Mouse (Mus musculus) intestine, postnatal 0 days (tissue): ENCODE data around the gene Rora. TPM values are rescaled to one million over a fixed set of nuclear protein-coding genes. Genes with fewer than 3 reads are reported as not detected.

Experiments
- ATAC-seq: fragments of 200-750 bp; cut with Nextera tagmentation; 2 replicates; pipeline ENCODE4 v1.8.0; 2017; ENCODE audit warnings: mild to moderate bottlenecking, moderate TSS enrichment, moderate library complexity
- H3K27ac ChIP-seq: fragments of 300-500 bp; sonication (generic); 2 replicates; pipeline ENCODE4 v1.5.1; 2014; ENCODE audit warnings: mild to moderate bottlenecking, low read depth, low read length, moderate library complexity
- H3K27me3 ChIP-seq: fragments of 300-500 bp; sonication (generic); replicated peaks from 2 replicates; pipeline ENCODE4 v1.6.1; 2014; ENCODE audit warnings: low read length, mixed read lengths; ENCODE audit not compliant: control insufficient read depth, insufficient read depth
- H3K36me3 ChIP-seq: fragments of 300-500 bp; sonication (generic); 2 replicates; pipeline ENCODE4 v1.6.1; 2014; ENCODE audit warnings: mild to moderate bottlenecking, moderate library complexity; ENCODE audit not compliant: control insufficient read depth, insufficient read depth
- H3K4me1 ChIP-seq: fragments of 300-500 bp; sonication (generic); replicated peaks from 2 replicates; pipeline ENCODE4 v1.6.1; 2014; ENCODE audit warnings: antibody characterized with exemption, low read length, mixed read lengths; ENCODE audit not compliant: control insufficient read depth, insufficient read depth
- H3K4me2 ChIP-seq: fragments of 300-500 bp; sonication (generic); replicated peaks from 2 replicates; pipeline ENCODE4 v1.6.1; 2014; ENCODE audit warnings: low read depth, mild to moderate bottlenecking, moderate library complexity
- H3K4me3 ChIP-seq: fragments of 300-500 bp; sonication (generic); 2 replicates; pipeline ENCODE4 v1.5.1; 2014; ENCODE audit warnings: low read depth, low read length
- H3K9ac ChIP-seq: fragments of 300-500 bp; sonication (generic); 2 replicates; pipeline ENCODE4 v1.6.1; 2014; ENCODE audit warnings: mild to moderate bottlenecking, low read depth, low read length
- H3K9me3 ChIP-seq: fragments of 300-500 bp; sonication (generic); 2 replicates; pipeline ENCODE4 v1.6.1; 2016; ENCODE audit warnings: mixed run types; ENCODE audit not compliant: control insufficient read depth
- CTCF ChIP-seq: sonication (generic); IDR thresholded peaks from 2 replicates; pipeline ENCODE4 v1.5.1; 2016; ENCODE audit warnings: low read depth, mild to moderate bottlenecking, control low read depth, antibody characterized with exemption, moderate library complexity
- WGBS: fragments of 180-500 bp; shearing (Covaris S2); extraction: QIAGEN DNeasy Blood & Tissue Kit; methylation state at CpG from one replicate; pipeline ENCODE4 v1.1.7; 2014; 5-methylcytosine and 5-hydroxymethylcytosine counted together
- polyA plus RNA-seq: library from polyadenylated mRNA; unstranded; fragments of >200 nt; fragmentation: Nextera tagmentation; extraction: Ambion mirVana; gene quantifications from 2 replicates; pipeline ENCODE4 v1.2.1, GENCODE M21; 2015

The Rora gene
- polyA plus RNA-seq, 1 experiment from 2014 or later: 4.7 TPM

DNA sequence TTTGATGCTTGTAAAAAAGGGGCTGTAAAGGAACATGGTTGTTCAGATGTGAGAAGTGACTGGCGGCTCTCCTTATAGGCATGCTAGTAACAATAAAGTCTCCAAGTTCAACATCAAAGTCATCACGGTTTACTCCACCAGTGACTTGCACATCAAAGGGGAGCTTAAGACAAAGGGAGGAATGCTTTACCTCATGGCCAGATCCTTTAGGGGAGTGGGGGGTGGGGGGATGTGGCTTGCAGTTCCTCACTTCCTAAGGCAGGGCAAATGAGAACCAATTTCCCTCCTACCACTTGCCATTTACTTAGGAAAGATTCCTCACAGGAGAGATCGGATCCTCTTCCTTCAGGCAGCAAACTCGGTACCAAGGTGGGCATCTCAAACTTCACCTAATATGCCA is 648.4 kb downstream of the Rora start:
- no peak for TF ChIP-seq CTCF
- no peaks in the 10 kb centered on the region for H3K27me3 ChIP-seq
- no peak for ATAC-seq
- H3K9me3 ChIP-seq: no peaks in the 10 kb centered on the region
- 33% methylated on average over 4 of the region's 4 CpGs for WGBS
- H3K4me2 ChIP-seq: no peak overlapping the region
- no peak overlapping the region for H3K9ac ChIP-seq
- no peak overlapping the region for H3K4me3 ChIP-seq
- H3K36me3 ChIP-seq: no peaks in the 10 kb centered on the region
- no peak overlapping the region for H3K27ac ChIP-seq
- no peaks in the 10 kb centered on the region for H3K4me1 ChIP-seq

DNA sequence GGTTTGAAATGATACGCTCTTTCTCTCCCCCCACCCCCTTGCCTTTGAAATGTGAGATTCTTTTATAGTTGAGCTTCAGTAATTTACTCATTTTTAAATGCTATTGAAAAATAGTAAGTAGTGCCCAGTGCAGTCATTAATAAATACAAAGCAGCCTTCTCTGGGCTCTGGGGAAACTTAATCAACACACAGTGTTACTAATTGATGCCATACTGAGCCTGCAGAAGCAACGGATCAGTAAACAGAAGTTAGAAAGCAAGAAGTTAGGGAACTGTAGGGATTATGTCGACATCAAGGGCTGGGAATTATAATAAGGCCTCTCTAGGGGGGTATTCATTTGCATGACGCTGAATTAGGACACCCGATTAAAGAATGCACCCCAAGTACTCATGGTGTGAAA is 649.3 kb downstream of the Rora start:
- H3K36me3 ChIP-seq: no peaks in the 10 kb centered on the region
- ATAC-seq: no peak
- WGBS: 58% methylated on average over 5 of the region's 5 CpGs
- H3K9ac ChIP-seq: no peak overlapping the region
- no peak overlapping the region for H3K4me2 ChIP-seq
- no peak overlapping the region for H3K4me3 ChIP-seq
- no peak for TF ChIP-seq CTCF
- H3K27me3 ChIP-seq: no peaks in the 10 kb centered on the region
- no peak overlapping the region for H3K27ac ChIP-seq
- no peaks in the 10 kb centered on the region for H3K9me3 ChIP-seq
- no peaks in the 10 kb centered on the region for H3K4me1 ChIP-seq

DNA sequence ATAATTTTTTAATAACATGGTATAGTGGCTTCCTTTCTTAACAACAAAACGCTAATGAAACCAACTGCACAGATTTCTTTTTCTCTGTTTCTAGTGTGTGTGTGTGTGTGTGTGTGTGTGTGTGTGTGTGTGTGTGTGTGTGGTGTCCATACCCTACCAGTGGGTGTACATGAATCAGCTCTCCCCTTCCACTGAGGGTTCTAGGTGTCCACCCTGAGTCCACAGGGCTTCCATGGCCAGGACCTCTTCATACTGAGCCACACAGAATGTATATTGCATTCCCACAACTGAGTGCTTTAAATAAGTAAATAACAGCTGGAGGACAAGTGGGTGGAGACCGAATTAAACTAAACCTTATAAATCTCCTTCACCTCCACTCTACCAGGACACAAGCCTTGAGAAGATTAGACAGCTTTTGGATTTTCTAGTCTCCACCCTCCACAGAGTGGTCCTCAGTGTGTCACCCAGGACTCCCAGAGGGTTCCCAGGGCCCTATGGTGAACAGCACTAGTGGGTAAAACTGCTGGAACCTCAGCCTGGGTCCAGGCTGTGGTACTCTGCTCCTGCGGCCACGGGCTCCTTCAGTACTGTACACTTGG is 649.9 kb downstream of the Rora start:
- Histone ChIP-seq H3K9me3 (no peaks in the 10 kb centered on the region), H3K4me2 (no peak overlapping the region), H3K4me1 (no peaks in the 10 kb centered on the region), H3K27me3 (no peaks in the 10 kb centered on the region), H3K4me3 (no peak overlapping the region), H3K9ac (no peak overlapping the region), H3K36me3 (no peaks in the 10 kb centered on the region), H3K27ac (no peak overlapping the region)
- no peak for TF ChIP-seq CTCF
- ATAC-seq: no peak
- WGBS: 74% methylated on average over 4 of the region's 4 CpGs

DNA sequence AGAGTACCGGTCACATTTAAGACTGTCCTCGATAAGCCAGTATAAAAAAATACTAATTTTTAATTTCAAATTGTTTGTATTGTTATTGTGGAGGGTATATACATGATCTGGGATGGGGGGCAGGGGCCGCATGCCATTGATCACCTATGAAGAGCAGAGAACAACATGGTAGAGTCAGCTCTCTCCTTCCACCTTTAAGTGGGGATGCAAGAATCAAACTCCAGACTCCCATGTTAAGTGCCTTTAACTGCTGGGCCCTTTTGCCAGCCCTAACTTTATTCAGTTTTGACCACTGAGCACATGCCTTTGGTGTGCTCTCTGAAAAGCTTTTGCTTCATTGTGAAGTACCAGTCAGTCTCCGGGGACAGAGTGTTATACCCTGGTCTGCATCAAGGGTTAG is 650.4 kb downstream of the Rora start:
- H3K4me1 ChIP-seq: no peaks in the 10 kb centered on the region
- H3K4me3 ChIP-seq: no peak overlapping the region
- no peak overlapping the region for H3K27ac ChIP-seq
- no peak overlapping the region for H3K9ac ChIP-seq
- no peak for ATAC-seq
- H3K36me3 ChIP-seq: no peaks in the 10 kb centered on the region
- no peak for TF ChIP-seq CTCF
- H3K4me2 ChIP-seq: no peak overlapping the region
- no peaks in the 10 kb centered on the region for H3K27me3 ChIP-seq
- 96% methylated on average over 4 of the region's 4 CpGs for WGBS
- no peaks in the 10 kb centered on the region for H3K9me3 ChIP-seq

DNA sequence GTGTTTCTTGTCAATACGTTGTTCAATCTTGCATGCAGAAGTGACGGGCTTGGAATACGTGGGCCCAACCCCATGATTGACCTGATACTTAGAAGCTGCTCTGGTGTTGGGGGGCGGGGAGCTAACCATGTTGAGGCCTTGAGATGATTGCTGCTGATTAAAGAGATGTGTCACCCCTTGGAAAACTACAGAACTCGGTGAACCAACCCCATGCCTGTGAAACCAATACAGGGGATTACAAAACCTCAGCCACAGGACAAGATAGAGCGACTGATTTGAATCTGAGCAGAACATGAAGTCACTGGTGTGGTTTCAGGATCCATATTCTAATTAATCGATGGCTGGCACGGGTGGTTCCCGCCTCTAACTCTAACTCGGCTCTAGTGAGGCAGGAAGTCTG is 650.9 kb downstream of the Rora start:
- 80% methylated on average over 10 of the region's 10 CpGs for WGBS
- ATAC-seq: no peak
- TF ChIP-seq CTCF: no peak
- Histone ChIP-seq H3K9ac (no peak overlapping the region), H3K4me1 (no peaks in the 10 kb centered on the region), H3K27me3 (no peaks in the 10 kb centered on the region), H3K9me3 (no peaks in the 10 kb centered on the region), H3K36me3 (no peaks in the 10 kb centered on the region), H3K4me2 (no peak overlapping the region), H3K4me3 (no peak overlapping the region), H3K27ac (no peak overlapping the region)

DNA sequence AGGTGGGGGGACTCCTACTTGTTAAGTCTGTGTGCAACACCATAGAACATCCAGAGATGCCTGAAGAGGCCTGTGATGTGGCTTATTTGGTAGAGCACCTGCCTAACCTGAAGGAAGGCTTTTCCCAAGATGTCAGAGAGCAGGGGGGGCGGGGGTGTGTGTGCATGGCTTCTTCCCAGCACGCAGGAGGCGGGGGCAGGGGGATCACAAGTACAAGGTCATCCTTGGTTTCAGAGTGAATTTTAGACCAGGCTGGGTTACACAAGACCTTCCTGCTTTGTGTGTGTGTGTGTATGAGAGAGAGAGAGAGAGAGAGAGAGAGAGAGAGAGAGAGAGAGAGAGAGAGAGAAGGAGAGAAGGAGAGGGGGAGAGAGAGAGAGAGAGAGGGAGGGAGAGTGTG is 651.4 kb downstream of the Rora start:
- TF ChIP-seq CTCF: no peak
- Histone ChIP-seq H3K9ac (no peak overlapping the region), H3K36me3 (no peaks in the 10 kb centered on the region), H3K27me3 (no peaks in the 10 kb centered on the region), H3K4me1 (no peaks in the 10 kb centered on the region), H3K4me3 (no peak overlapping the region), H3K4me2 (no peak overlapping the region), H3K27ac (no peak overlapping the region), H3K9me3 (no peaks in the 10 kb centered on the region)
- WGBS: 56% methylated on average over 3 of the region's 3 CpGs
- no peak for ATAC-seq
